Mouse (Mus musculus) testis, adult 10 weeks (tissue): ENCODE data around the gene Mrtfb. TPM values are rescaled to one million over a fixed set of nuclear protein-coding genes. Genes with fewer than 3 reads are reported as not detected.

Experiments
- polyA plus RNA-seq: library from polyadenylated mRNA; stranded (reverse); fragments of 350-450 nt; fragmentation: Illumina TruSeq; extraction: RNeasy Lipid Tissue Mini Kit (QIAGEN cat#74804); gene quantifications from one replicate; pipeline ENCODE4 v1.2.3, GENCODE M21; 2014; ENCODE audit warnings: low read depth, low replicate concordance

Mrtfb gene
- polyA plus RNA-seq, result 9.4 TPM

GRCm38 (mm10) chr16:13255855-13256635 lies at the start of gene Mrtfb:
TSS of gene Mrtfb (plus strand) at chr16:13256481.

Other genes starting within 250 kb of the Mrtfb start
- 23.9 TPM for gene Ercc4, start 146.8 kb upstream of the Mrtfb start, polyA plus RNA-seq